Mouse (Mus musculus): ENCODE measurements around the gene Sdad1.

- no peak for TF ChIP-seq CTCF (conservative IDR thresholded peaks at IDR 0.05; ENCODE audit: low read length)
- no peak for TF ChIP-seq POU5F1 (IDR thresholded peaks at IDR 0.05; ENCODE audit: borderline replicate concordance, low read length)
- TF ChIP-seq NANOG (IDR thresholded peaks at IDR 0.05; ENCODE audit: borderline replicate concordance, low read length) = no peak
Measured at GRCm38 (mm10) chr5:92248614-92249013, 61.7 kb downstream of the Sdad1 start.

All from E14TG2a.4 (cell line).